Mouse (Mus musculus) left cerebral cortex, postnatal 36 days (tissue): Measurements from ENCODE around the gene Ptpn5. TPM values are rescaled to one million over a fixed set of nuclear protein-coding genes. Genes with fewer than 3 reads are reported as not detected.

Source experiments
- DNase-seq, 2 experiments: peaks; one replicate each; pipeline ENCODE4 v3.0.0; 2021 to 2022; ENCODE audit warnings: low spot score in 2 of 2, mixed read lengths in 1 of 2
- intact Hi-C: fragments of 180-260 bp; cut with DNase I; formaldehyde crosslinking; loops from one replicate; pipeline ENCODE4 v1.15.1; 2025
- total RNA-seq, 2 experiments: library from RNA; stranded (reverse); gene quantifications; 2 replicates each; pipeline ENCODE4 v1.2.3; 2021

Gene Ptpn5
- total RNA-seq, result 100 to 1,000 TPM; 149 to 184 TPM

- intact Hi-C loops, result loop anchor here (5.0 kb wide), 2 partner anchors 36 to 51 kb away; no protein-coding TSS in a partner anchor
- DNase-seq, result no peak
These were observed at the start of gene Ptpn5 for GRCm38 (mm10) chr7:47133331-47133730. Ptpn5 (minus strand) TSS chr7:47133684.

DNA sequence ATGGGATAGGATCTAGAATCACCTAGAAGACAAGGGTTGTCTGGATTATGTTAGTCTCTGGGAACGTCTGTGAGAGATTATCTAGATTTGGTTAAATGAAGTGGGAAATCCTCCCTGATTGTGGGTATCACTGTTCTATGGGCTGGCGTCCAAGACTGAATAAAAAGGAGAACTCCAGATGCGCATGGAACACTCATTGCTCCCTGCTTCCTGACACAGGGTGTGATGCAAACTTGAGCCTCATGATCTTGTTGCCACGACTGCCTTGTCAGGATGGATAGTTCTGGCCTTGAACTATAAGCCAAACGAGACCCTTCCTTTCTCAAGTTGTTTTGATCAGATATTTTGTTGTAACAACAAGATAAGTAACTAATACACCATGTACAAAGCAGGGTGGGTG, 37.3 kb upstream of the Ptpn5 start:
- no peak for DNase-seq
- intact Hi-C loops, result no loop called here

DNA sequence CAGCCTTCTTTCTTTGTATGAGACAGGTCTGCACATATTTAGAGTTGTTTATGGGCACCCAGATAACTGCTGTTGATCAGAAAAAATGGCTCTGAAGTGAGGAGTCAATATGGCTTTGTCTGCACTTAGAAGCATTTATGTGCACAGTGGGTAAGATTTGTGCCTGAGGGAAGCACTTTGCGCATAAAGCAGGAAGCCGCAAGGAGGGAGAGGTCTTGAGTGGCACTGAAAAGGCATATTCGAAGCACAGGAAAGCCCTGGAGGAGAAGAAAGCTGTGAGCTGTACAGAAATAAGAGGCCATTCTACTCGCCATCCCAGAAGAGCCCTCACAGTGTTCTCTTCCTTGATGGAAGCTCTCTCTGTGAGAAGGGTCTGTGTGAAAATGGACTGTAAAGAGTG, 31.5 kb upstream of the Ptpn5 start:
- no peak for DNase-seq
- intact Hi-C loops, result no loop called here

GRCm38 (mm10) chr7:47163203-47163602, 29.7 kb upstream of the Ptpn5 start:
- peak in 1 of 2 experiments; percentile 3 for DNase-seq
- intact Hi-C loops, result no loop called here

- DNase-seq, result no peak
- intact Hi-C loops, result no loop called here
These were observed 25.0 kb upstream of the Ptpn5 start for GRCm38 (mm10) chr7:47158451-47158850.

DNA sequence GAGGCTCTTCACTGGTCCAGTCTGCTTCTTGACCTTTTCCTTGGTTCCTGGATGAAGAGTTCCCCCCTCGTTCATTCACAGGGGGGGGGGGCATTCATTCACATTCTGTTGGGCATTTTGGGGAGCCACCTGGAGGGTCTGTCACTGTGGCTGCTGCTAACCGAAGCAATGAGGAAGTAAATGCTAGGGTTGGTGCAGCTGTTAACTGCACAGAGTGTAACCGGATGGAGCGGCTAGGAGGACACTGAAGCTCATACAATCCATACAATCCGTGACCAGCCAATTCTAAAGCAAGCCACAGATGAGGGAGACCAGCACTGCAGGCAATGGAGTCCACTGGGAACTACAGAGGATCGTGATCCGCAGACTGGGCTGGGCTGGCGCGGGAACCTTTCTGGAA, 24.3 kb upstream of the Ptpn5 start:
- intact Hi-C loops, result no loop called here
- DNase-seq, result no peak

DNA sequence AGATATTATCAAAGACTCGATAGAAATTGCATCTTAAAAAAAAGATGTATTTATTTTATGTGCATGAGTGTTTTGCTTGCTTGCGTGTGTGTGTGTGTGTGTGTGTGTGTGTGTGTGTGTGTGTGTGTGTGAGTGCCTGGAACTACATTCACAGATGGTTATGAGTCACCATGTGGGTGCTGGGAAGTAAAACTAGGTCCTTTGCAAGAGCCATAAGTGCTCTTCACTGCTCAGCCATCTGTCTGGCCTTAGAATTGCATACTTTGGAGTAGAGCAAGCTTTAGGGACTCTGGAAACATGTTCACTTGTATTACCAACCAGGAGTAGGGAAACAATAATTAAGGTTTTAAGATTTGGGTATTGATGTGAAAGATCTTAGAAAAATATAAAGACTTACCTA, 22.4 kb upstream of the Ptpn5 start:
- no peak for DNase-seq
- intact Hi-C loops, result no loop called here

GRCm38 (mm10) chr7:47155396-47155795, 21.9 kb upstream of the Ptpn5 start:
- intact Hi-C loops, result no loop called here
- no peak for DNase-seq

GRCm38 (mm10) chr7:47150420-47151061, 17.1 kb upstream of the Ptpn5 start:
- intact Hi-C loops, result loop anchor here (1.0 kb wide), 2 partner anchors 127 to 187 kb away; no protein-coding TSS in a partner anchor
- no peak for DNase-seq

GRCm38 (mm10) chr7:47148298-47148697, 14.8 kb upstream of the Ptpn5 start:
- intact Hi-C loops, result loop anchor here (5.0 kb wide), 1 partner anchor 66 kb away; no protein-coding TSS in a partner anchor
- no peak for DNase-seq

- DNase-seq, result peak; percentile 30 to 44
- intact Hi-C loops, result loop anchor here (5.0 kb wide), 1 partner anchor 64 kb away; no protein-coding TSS in a partner anchor
These were observed 12.7 kb upstream of the Ptpn5 start for GRCm38 (mm10) chr7:47146034-47146812.

GRCm38 (mm10) chr7:47144299-47144698, 10.8 kb upstream of the Ptpn5 start:
- intact Hi-C loops, result no loop called here
- no peak for DNase-seq

DNA sequence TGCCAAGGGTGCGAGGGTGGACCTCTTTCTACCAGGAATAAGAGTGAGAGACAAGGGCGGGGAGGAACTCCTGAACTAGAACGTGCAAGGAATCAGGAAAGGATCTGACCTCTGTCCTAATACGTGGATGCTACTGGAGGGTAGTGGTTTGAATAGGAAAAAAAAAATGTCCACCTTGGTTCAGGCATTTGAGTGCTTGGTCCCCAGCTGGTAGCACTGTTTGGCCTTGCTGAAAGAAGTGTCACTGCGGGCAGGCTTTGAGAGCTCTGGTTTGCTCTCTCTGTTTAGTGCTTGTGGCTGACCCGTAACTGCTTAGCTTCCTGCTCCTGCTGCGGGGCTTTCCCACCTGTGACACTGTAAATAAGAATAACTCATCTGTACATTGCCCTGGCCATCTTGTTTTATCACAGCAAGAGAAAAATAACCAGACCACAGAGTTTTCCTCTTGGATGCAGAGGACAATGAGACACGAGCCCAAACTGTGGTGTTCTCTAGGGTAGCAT, 6.4 kb upstream of the Ptpn5 start:
- DNase-seq, result no peak
- intact Hi-C loops, result no loop called here

GRCm38 (mm10) chr7:47134570-47134969, 1.1 kb upstream of the Ptpn5 start:
- intact Hi-C loops, result loop anchor here (5.0 kb wide), 2 partner anchors 37 to 52 kb away; no protein-coding TSS in a partner anchor

DNA sequence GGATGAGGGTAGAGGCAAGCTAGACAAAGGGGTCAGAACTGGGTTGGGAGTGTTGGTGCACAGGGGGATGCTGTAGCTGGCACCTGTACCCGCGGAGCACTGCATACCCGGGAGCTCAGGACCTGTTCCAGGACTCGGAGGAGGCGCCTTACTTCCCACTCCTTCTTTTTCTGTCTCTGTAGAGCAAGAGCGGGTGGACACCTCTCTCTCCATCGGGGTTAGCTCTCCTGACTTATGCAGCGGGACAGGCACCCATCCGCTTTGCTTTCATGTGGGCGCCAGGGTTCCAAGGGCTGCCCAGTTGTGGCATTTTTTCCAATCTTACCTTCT, 588 bp downstream of the Ptpn5 start:
- intact Hi-C loops, result loop anchor here (1.0 to 5.0 kb wide), 3 partner anchors 36 to 108 kb away; no protein-coding TSS in a partner anchor
- DNase-seq, result no peak

More at GRCm38 (mm10) chr7:47134570-47134969, 1.1 kb upstream of the Ptpn5 start:
- DNase-seq, result no peak

DNA sequence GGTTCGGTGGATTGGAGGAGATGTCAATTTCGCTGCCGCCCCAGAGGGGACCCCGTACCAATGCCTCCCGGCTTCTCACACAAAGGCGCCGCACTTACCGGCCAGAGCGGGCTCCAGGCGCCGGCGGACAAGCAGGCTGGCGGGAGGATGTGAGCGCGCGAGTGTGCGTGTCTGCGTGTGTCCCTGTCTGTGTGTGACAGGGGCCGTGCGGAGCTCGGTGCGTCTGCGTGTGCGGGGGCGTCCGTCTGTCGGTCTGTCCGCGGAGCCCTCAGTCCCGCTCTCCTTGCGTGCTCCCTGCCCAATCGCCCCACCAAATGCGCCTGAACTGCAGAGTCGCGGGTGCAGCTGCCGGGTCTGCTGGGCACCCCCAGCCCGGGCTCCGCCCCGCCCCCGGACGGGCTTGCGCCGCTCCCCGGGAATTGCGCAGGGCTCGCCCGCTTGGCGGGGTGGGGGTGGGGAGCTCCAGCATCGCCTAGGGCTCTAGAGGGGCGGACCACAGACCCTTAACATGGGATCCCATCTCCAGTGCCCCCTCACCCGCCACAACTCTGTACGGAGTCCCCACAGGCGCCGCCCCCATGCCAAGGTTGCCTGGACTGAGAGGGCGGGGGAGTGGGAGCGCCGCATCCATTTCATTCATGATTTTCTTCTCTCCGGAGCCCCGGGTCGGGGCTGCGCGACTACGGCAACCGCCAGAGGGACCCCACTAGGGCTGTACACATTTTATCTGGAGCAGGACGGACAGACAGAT, 1.1 kb downstream of the Ptpn5 start:
- intact Hi-C loops, result loop anchor here (1.0 to 5.0 kb wide), 3 partner anchors 35 to 107 kb away; no protein-coding TSS in a partner anchor
- DNase-seq, result peak; percentile 79 to 85

DNA sequence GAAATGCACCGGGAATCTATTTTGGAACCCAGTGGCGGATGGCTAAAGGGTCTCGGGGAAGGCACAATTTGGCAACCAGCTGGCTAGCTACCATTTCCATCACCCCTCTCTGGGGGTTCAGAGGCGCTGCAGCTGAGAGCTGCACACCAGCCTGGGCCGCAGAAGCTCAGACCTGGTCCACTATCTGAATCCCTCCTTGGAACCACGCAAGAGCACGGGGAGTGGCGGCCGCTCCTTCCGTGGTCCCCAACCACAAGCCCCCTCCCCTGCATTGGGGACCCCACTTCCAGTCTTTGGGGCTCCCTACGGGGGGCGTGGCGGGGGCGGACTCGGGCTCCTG, 1.7 kb downstream of the Ptpn5 start:
- no peak for DNase-seq
- intact Hi-C loops, result loop anchor here (1.0 to 5.0 kb wide), 3 partner anchors 35 to 107 kb away; no protein-coding TSS in a partner anchor

GRCm38 (mm10) chr7:47131258-47131657, 2.2 kb downstream of the Ptpn5 start:
- no peak for DNase-seq
- intact Hi-C loops, result loop anchor here (5.0 kb wide), 2 partner anchors 34 to 49 kb away; no protein-coding TSS in a partner anchor

GRCm38 (mm10) chr7:47122026-47122425, 11.5 kb downstream of the Ptpn5 start:
- DNase-seq, result no peak
- intact Hi-C loops, result no loop called here

GRCm38 (mm10) chr7:47116666-47117065, 16.8 kb downstream of the Ptpn5 start:
- DNase-seq, result no peak
- intact Hi-C loops, result no loop called here
